Comparison of ENCODE assay signal across 8 mouse cellular contexts in the genomic region with DNA sequence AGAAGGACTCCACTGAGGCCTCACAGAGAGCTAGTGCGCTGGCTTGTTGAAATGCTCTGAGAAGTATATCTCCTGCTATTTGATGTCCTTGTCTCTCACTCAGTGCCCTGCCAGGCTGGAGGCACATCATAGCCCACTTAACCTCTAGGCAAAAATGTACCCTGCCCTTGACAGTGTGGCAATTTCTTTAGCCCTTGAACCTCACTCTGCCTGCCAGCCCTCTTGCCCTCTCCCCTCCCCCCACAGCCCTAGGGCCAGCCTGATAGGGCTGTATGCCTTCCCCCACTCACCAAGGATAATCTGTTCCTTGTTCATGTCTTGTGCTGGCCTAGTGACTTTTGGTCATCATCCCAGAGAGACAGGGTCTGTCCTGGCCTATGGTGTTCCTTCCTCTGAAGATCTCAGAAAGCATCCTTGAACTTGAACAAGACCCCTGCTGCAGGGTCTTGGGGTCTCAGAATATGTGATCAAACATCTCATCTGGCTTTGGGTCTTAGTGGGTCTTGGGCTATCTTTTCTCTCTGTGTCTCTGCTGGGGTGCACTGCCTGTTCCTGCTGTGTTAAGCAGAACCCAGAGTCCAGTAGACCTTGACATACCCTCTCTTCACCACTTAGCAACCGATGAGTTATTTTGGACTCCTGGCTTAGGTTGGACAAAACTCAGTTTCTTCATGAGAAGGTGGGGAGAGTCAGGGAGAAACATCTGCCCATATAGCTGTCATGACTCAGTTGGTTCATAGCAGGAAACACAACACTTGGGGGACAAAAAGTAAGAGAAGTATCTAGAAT. TPM values are rescaled to one million over a fixed set of nuclear protein-coding genes. Genes with fewer than 3 reads are reported as not detected.
A peak's percentile ranks its signal among the peaks of the same experiment; 100 is the strongest.
DNase-seq lines count a peak whose midpoint lies in the region; ATAC-seq lines count a peak whose summit lies in the region.

No protein-coding gene starts in this region.

- peak overlapping the region; percentile 95 for H3K4me2 ChIP-seq in intestine, embryonic 14.5 days (ENCODE audit: low read length)
- H3K4me2 ChIP-seq in midbrain, embryonic 11.5 days: peak overlapping the region; percentile 79

- H3K36me3 ChIP-seq in heart, embryonic 10.5 days: peaks cover 43% of the 10 kb centered on the region
- H3K36me3 ChIP-seq in intestine, embryonic 14.5 days (ENCODE audit: control insufficient read depth, insufficient read depth, low read length): peaks cover 34% of the 10 kb centered on the region
- H3K36me3 ChIP-seq in midbrain, embryonic 11.5 days (ENCODE audit: control insufficient read depth, insufficient read depth, low read length): peaks cover 15% of the 10 kb centered on the region; the same call in 1 of the 2 replicates

- peak overlapping the region; percentile 93 for H3K27ac ChIP-seq in heart, embryonic 10.5 days
- H3K27ac ChIP-seq in brown adipose tissue, adult 24 weeks (replicated peaks; ENCODE audit: low read depth, low read length): peak overlapping the region; percentile 45
- no peak overlapping the region for H3K27ac ChIP-seq in intestine, embryonic 14.5 days (ENCODE audit: low read depth)
- no peak overlapping the region for H3K27ac ChIP-seq in midbrain, embryonic 11.5 days (ENCODE audit: low read depth, low read length)

- ATAC-seq in intestine, embryonic 14.5 days (replicated peaks; ENCODE audit: low FRiP score, low TSS enrichment, low read depth): no peak
- no peak for ATAC-seq in midbrain, embryonic 11.5 days (ENCODE audit: low FRiP score)
- no peak for ATAC-seq in monocyte, adult 5-6 weeks (replicated peaks; ENCODE audit: insufficient number of reproducible peaks, low FRiP score, low TSS enrichment, poor library complexity, severe bottlenecking)

- H3K4me1 ChIP-seq in heart, embryonic 10.5 days: peaks cover 21% of the 10 kb centered on the region
- H3K4me1 ChIP-seq in brown adipose tissue, adult 24 weeks (ENCODE audit: control insufficient read depth, insufficient read depth, insufficient read length, low read length): no peaks in the 10 kb centered on the region
- H3K4me1 ChIP-seq in intestine, embryonic 14.5 days (replicated peaks; ENCODE audit: control insufficient read depth, insufficient read depth, low read length): peaks cover 10% of the 10 kb centered on the region
- peaks cover 9% of the 10 kb centered on the region for H3K4me1 ChIP-seq in midbrain, embryonic 11.5 days (ENCODE audit: control insufficient read depth, insufficient read depth, low read length)

- peak overlapping the region; percentile 72 for H3K9ac ChIP-seq in intestine, embryonic 14.5 days (ENCODE audit: low read length)
- H3K9ac ChIP-seq in midbrain, embryonic 11.5 days (ENCODE audit: low read length): peak overlapping the region; percentile 90; the same call in 1 of the 2 replicates

- peak overlapping the region; percentile 89 for H3K4me3 ChIP-seq in heart, embryonic 10.5 days
- H3K4me3 ChIP-seq in brown adipose tissue, adult 24 weeks (ENCODE audit: insufficient read depth, low read depth, low read length): peak overlapping the region; percentile 73
- H3K4me3 ChIP-seq in intestine, embryonic 14.5 days (ENCODE audit: low read depth, low read length): peak overlapping the region; percentile 97
- peak overlapping the region; percentile 94 for H3K4me3 ChIP-seq in midbrain, embryonic 11.5 days (ENCODE audit: low read depth, low read length)

- no peak for DNase-seq in heart, embryonic 10.5 days (ENCODE audit: low spot score)
- DNase-seq in heart, adult 11 months: no peak
- no peak for DNase-seq in intestine, embryonic 14.5 days (ENCODE audit: low spot score)
- no peak for DNase-seq in midbrain, embryonic 11.5 days (ENCODE audit: low spot score, missing footprints)
- DNase-seq in thymus, postnatal 36 days: no peak
- no peak for DNase-seq in urinary bladder, adult 18-20 months (ENCODE audit: low spot score in 2 of 2)

- no peaks in the 10 kb centered on the region for H3K27me3 ChIP-seq in heart, embryonic 10.5 days (ENCODE audit: insufficient read depth, poor library complexity, severe bottlenecking)
- no peaks in the 10 kb centered on the region for H3K27me3 ChIP-seq in intestine, embryonic 14.5 days (replicated peaks; ENCODE audit: control insufficient read depth, insufficient read depth, low read length)
- H3K27me3 ChIP-seq in midbrain, embryonic 11.5 days (ENCODE audit: control insufficient read depth, insufficient read depth, low read length): no peaks in the 10 kb centered on the region

- WGBS in heart, embryonic 10.5 days: 77% methylated on average over 2 of the region's 2 CpGs
- WGBS in intestine, embryonic 14.5 days: 78% methylated on average over 2 of the region's 2 CpGs
- WGBS in midbrain, embryonic 11.5 days: 90% methylated on average over 2 of the region's 2 CpGs

- no peaks in the 10 kb centered on the region for H3K9me3 ChIP-seq in heart, embryonic 10.5 days
- no peaks in the 10 kb centered on the region for H3K9me3 ChIP-seq in intestine, embryonic 14.5 days (ENCODE audit: control insufficient read depth, low read length)
- no peaks in the 10 kb centered on the region for H3K9me3 ChIP-seq in midbrain, embryonic 11.5 days (ENCODE audit: control insufficient read depth, low read length)

RNA-seq across cellular contexts. Expression of a gene that starts 1.4 kb away (rescaled TPM):
- 28.2 and 35.1 TPM in 2 replicates for polyA plus RNA-seq in heart, embryonic 10.5 days (2016; fragmentation: Nextera tagmentation; extraction: Ambion mirVana)
- polyA plus RNA-seq in brown adipose tissue, adult 24 weeks (2012; ENCODE audit: insufficient read depth, insufficient read length, missing spikeins): 77.1 and 78.5 TPM in 2 replicates
- polyA plus RNA-seq in intestine, embryonic 14.5 days (2014; fragmentation: Nextera tagmentation; extraction: Ambion mirVana): 22.0 and 24.2 TPM in 2 replicates
- 16.6 TPM in 2 replicates for polyA plus RNA-seq in midbrain, embryonic 11.5 days (2014; fragmentation: Nextera tagmentation; extraction: Ambion mirVana)
- 6.9 to 14.1 TPM in 2 of 3 replicates, not detected in the other for total RNA-seq in monocyte, adult 5-6 weeks (2017)

RNA-seq across cellular contexts. Expression of a gene that starts 6.3 kb away (rescaled TPM):
- 101 and 132 TPM in 2 replicates for polyA plus RNA-seq in heart, embryonic 10.5 days (2016; fragmentation: Nextera tagmentation; extraction: Ambion mirVana)
- 66.4 and 76.9 TPM in 2 replicates for polyA plus RNA-seq in brown adipose tissue, adult 24 weeks (2012; ENCODE audit: insufficient read depth, insufficient read length, missing spikeins)
- 60.9 and 65.9 TPM in 2 replicates for polyA plus RNA-seq in intestine, embryonic 14.5 days (2014; fragmentation: Nextera tagmentation; extraction: Ambion mirVana)
- polyA plus RNA-seq in midbrain, embryonic 11.5 days (2014; fragmentation: Nextera tagmentation; extraction: Ambion mirVana): 42.0 and 48.1 TPM in 2 replicates
- 34.7 to 65.9 TPM (median 40.3 TPM) in 3 replicates for total RNA-seq in monocyte, adult 5-6 weeks (2017)

RNA-seq across cellular contexts. Expression of a gene that starts 26.6 kb away (rescaled TPM):
- 29.9 and 36.1 TPM in 2 replicates for polyA plus RNA-seq in heart, embryonic 10.5 days (2016; fragmentation: Nextera tagmentation; extraction: Ambion mirVana)
- 10.4 and 13.8 TPM in 2 replicates for polyA plus RNA-seq in brown adipose tissue, adult 24 weeks (2012; ENCODE audit: insufficient read depth, insufficient read length, missing spikeins)
- 40.0 and 41.7 TPM in 2 replicates for polyA plus RNA-seq in intestine, embryonic 14.5 days (2014; fragmentation: Nextera tagmentation; extraction: Ambion mirVana)
- polyA plus RNA-seq in midbrain, embryonic 11.5 days (2014; fragmentation: Nextera tagmentation; extraction: Ambion mirVana): 41.1 and 45.8 TPM in 2 replicates
- total RNA-seq in monocyte, adult 5-6 weeks (2017): 11.3 to 25.4 TPM (median 19.3 TPM) in 3 replicates

RNA-seq across cellular contexts. Expression of a gene that starts 50.1 kb away (rescaled TPM):
- polyA plus RNA-seq in heart, embryonic 10.5 days (2016; fragmentation: Nextera tagmentation; extraction: Ambion mirVana): 36.1 and 55.2 TPM in 2 replicates
- 378 and 560 TPM in 2 replicates for polyA plus RNA-seq in brown adipose tissue, adult 24 weeks (2012; ENCODE audit: insufficient read depth, insufficient read length, missing spikeins)
- 22.6 and 25.3 TPM in 2 replicates for polyA plus RNA-seq in intestine, embryonic 14.5 days (2014; fragmentation: Nextera tagmentation; extraction: Ambion mirVana)
- polyA plus RNA-seq in midbrain, embryonic 11.5 days (2014; fragmentation: Nextera tagmentation; extraction: Ambion mirVana): 23.7 and 24.2 TPM in 2 replicates
- total RNA-seq in monocyte, adult 5-6 weeks (2017): 5.1 to 16.4 TPM (median 6.8 TPM) in 3 replicates

RNA-seq across cellular contexts. Expression of a gene that starts 50.4 kb away (rescaled TPM):
- 129 and 140 TPM in 2 replicates for polyA plus RNA-seq in heart, embryonic 10.5 days (2016; fragmentation: Nextera tagmentation; extraction: Ambion mirVana)
- 83.8 and 94.3 TPM in 2 replicates for polyA plus RNA-seq in brown adipose tissue, adult 24 weeks (2012; ENCODE audit: insufficient read depth, insufficient read length, missing spikeins)
- 76.6 and 78.2 TPM in 2 replicates for polyA plus RNA-seq in intestine, embryonic 14.5 days (2014; fragmentation: Nextera tagmentation; extraction: Ambion mirVana)
- 50.7 and 54.3 TPM in 2 replicates for polyA plus RNA-seq in midbrain, embryonic 11.5 days (2014; fragmentation: Nextera tagmentation; extraction: Ambion mirVana)
- total RNA-seq in monocyte, adult 5-6 weeks (2017): 23.0 to 45.8 TPM (median 34.5 TPM) in 3 replicates

Comparison
In these comparisons a context has a peak if more than half of its experiments do, and no peak if none do; other contexts are left out.
1. H3K27ac ChIP-seq: peak in heart, embryonic 10.5 days (single experiment) and brown adipose tissue, adult 24 weeks (single experiment); none in intestine, embryonic 14.5 days (single experiment) and midbrain, embryonic 11.5 days (single experiment).
2. Peak in every context shown above with its lines, with median percentiles within 50 percentile points of each other: H3K4me3 ChIP-seq.